Mouse (Mus musculus) erythroblast, adult 5-6 weeks (primary cell): ENCODE data around the gene Pi4ka. TPM values are rescaled to one million over a fixed set of nuclear protein-coding genes. Genes with fewer than 3 reads are reported as not detected.

Experiments used
- ATAC-seq: replicated peaks from 2 replicates; pipeline ENCODE4 v1.8.0; 2016; ENCODE audit warnings: moderate number of reproducible peaks, mild to moderate bottlenecking, moderate TSS enrichment, inconsistent platforms; ENCODE audit not compliant: poor library complexity, low FRiP score, severe bottlenecking
- total RNA-seq, 2 experiments: library from RNA; stranded (forward) in 1 of 2; stranded (reverse) in 1 of 2; fragments of 150-400 nt in 1 of 2; fragments of 200-764, 138-1000 nt in 1 of 2; gene quantifications; 2 replicates each; pipeline versions ENCODE4 v1.2.3 to v1.2.4; 2015 to 2017; ENCODE audit warnings: low replicate concordance in 2 of 2

The Pi4ka gene
- total RNA-seq, 2 experiments from 2014 or later = 9.6 to 30.9 TPM

DNA sequence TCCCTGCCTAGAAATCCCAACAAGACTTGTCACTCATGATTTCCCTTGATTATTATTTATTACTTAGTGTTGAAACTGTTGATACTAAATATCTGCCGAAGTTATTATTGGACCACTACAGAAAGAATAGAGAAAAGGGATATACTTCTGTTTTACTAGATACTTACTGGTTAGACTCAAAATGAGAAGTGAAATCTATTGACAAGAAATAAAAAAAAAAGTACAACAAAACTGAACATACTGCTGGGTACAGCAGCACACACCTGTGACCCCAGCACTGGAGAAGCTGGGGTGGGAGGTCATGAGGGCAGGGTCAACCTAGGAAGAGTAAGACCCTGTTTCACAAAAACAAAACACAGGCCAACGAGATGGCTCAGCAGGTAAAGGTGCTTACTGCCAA lies 65.4 kb downstream of the Pi4ka start:
- no peak for ATAC-seq

DNA sequence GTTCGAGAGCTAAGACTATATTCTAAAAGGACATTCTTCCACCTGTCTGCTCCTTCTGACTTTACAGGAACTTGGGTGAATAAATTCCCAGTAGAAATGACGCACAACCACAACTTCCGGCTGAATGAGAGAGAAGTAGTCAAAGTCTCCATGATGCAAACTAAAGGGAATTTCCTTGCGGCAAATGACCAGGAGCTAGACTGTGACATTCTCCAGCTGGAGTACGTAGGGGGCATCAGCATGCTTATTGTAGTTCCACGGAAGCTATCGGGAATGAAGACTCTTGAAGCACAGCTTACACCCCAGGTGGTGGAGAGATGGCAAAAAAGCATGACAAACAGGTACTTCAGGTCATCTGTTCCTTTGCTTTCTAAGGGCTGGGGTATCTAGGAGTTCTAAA lies 66.4 kb downstream of the Pi4ka start:
- no peak for ATAC-seq

DNA sequence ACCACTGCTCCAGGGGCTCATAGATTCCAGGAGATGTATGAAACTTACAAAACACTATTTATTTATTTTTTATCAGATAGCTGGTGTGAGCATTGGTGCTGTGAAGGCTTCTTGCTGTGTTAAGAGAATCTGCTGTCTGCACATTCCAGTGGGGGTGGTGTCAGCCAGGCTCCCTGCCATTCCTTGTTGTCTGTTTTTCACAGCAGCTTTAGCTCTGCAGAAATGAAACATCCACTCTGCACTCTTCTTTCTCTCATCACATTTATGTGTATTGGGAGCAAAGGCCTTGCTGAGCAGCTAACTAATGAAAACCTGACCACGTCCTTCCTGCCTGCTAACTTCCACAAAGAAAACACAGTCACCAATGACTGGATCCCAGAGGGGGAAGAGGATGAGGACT lies 70.0 kb downstream of the Pi4ka start:
- no peak for ATAC-seq

DNA sequence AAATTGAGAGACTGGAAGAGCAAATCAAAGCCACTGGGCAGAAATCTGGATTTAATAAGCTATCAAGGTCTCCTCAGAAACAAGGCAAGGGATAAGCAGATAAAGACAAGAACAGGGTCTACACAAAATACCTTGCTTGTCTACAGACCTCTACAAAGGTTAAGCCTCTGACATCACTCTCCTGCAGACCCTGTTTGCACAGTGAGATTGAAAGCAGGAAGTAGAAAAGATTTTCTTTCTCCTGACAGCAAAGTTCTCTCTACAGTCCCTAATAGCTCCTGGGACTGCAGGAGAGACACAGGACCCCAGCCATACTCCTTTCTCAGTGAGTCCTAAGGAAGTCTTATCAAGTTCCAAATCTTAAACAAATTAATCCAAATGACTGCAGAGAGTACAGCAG lies 71.5 kb downstream of the Pi4ka start:
- ATAC-seq = no peak

DNA sequence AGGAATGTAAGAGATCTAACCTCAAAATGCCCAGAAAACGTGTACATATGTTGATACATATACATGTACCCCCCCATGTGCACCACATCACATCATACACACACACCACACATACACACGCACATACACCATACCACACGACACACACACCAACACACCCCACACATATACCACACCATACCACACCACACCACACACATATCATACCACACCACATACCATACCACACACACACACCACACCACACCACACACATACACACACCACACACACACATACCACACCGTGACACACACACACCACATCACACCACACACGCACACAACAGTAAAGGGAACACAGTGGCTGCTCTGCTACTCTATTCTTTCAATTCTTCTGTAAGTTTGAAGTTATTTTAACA lies 74.3 kb downstream of the Pi4ka start:
- ATAC-seq = no peak

DNA sequence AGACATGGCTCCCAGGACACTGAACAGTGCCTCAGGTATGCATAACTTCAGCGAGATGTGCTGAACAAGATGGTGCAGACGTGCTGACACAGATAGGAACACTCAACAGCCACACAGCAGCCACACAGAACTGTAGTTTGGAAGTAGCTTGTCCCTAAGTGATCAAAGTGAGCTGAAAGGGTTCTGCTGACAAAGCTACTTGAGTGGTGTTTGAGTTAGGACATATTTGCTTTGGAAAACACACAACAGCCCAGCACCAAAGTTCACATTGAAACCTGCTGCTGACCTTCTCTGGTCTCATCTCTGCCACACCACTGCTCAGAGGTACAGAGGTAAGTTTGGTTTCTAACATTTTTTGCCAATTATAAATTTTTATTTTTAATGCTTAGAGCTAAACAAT lies 75.0 kb downstream of the Pi4ka start, which contains the start of gene Serpind1:
TSS of gene Serpind1 (plus strand) at position 256 of the 400 bp plus-strand sequence.
- ATAC-seq = no peak

DNA sequence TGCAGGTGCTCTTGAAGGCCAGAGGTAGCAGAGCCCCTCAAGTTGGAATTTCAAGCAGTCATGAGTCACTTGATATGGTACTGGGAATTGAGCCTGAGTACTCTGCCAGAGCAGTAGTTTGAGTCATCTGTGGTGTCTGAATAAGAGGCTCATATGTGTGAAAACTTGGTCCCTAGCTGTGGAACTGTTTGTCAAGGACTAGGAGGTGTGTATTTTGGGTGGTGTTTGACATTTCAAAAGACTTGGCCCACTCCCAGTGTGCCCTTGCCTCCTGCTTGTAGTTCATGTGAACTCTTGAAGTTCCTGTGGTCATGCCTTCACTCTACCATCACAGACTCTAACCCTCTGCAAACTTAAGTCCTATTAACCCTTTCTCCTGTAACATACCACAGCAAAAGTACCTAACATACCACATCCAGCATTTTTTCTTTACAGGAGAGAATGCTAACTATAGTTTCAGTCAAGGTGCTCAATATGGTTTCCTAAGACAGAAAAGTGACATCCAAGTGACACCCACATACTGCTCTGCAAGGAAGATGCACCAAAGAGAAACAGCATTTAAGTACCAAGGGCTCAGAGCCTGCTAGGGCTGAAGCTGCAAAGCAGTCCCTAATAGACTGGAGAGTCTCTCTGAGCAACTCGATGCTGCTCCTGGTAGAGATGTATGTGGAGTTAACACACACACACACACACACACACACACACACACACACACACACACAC lies 76.1 kb downstream of the Pi4ka start:
- no peak for ATAC-seq

DNA sequence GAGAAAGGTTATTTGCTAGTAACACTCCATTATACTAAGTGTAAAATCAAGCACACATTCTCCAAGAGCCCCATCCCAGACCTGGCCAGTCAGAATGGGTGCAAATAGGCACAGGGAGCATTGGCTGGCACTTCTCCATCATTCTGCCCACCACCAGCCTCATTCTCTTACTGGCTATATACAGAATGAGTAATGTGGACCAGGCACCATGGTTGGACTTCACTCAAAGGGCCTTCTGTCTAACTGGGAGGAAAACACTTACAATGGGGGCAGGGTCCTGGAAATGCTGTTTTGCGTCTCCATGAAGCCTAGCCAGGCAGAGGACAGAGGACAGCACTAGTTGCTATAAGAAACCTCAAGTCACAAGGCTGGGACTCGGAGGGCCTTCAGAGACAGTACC lies 80.0 kb downstream of the Pi4ka start:
- no peak for ATAC-seq

DNA sequence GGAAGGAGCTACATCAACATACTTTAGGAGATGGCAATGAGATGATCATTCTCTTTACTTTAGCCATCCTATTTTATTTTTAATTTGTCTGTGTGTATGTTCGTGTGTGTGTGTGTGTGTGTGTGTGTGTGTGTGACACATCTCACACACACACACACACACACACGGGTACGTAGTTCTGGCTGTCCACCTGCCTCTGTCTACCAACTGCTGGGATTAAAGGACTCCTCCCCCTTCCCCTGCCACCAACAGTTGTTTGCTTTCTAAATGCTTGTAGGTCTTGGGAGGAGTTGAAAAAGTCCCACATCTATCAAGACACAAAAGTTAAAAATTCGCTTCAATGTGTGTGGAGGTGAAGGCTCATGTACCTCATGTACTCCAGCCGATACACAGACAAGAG lies 81.4 kb downstream of the Pi4ka start:
- no peak for ATAC-seq

DNA sequence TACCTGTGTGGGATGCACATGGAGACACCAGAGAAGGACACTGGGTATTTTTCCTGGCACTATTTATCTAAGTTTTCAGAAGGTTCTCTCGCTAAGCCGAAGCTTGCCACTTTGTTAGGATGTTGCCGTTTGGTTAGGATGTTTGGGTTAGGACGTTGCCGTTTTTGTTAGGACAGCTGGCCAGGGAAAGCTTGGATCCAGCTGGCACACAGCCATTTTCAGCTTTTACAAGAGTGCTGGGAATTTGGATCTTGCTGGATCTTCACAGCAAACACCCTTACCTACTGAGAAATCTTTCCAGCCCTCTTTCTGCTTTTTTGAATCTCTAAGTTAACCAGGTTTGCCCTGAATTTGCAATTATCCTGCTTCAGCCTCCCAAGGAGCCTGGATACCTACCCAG lies 84.6 kb downstream of the Pi4ka start:
- no peak for ATAC-seq

DNA sequence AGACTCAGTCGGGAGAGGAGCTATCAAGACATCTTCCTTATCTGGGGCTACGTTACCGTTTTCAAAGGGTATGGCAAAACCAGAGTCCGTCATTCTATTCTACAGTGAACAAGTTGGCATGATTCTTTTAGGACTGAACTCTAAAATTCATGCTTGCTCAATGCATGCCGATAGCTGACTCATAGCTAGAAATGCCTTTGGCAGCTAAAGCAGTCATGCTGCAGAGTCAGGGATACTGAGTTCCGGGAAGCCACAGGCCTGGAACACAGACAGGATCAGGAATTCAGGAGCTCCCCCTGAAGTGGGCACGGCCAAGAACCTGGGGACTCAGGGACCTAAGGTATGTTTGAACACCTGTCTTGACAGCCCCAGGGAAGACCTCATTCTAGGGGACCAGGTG lies 89.6 kb downstream of the Pi4ka start:
- ATAC-seq = no peak

DNA sequence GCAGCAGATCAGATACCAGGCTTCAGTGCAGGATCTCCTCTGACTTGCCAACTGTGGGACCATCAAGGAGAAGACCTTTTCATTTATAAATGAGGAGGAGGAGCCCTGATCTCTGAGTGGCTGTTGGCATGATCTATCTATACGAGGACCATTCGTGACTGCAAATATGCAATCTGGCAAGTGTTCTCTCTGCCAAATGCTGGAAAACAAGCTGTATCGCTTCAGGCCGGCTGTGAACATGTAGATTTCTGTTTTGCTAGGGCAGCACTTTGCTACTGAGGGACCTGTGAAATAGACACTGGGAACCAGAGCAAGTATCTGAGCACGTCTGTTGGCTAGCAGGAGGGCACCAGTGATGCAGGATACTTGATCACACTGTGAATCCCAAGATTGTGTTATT lies 93.6 kb downstream of the Pi4ka start:
- ATAC-seq = no peak

DNA sequence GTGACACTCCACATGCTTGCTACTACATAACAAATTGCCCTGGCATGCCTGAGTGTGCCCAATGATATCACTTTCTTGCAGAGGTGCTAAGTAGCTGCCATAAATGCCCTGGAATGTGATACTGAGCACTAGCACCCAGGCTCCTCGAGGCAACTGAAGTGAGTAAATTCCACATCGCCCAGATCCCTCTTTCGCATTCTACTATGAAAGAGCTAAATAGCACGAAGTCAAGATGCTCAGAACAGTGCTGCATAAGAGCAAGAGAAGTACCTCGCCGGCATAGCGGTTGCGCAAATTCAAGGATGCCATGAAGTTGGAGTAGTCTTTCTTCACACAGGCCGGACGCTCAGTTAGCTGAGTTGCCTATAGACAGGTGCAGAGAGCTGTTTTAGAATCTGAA lies 97.1 kb downstream of the Pi4ka start:
- ATAC-seq = no peak

DNA sequence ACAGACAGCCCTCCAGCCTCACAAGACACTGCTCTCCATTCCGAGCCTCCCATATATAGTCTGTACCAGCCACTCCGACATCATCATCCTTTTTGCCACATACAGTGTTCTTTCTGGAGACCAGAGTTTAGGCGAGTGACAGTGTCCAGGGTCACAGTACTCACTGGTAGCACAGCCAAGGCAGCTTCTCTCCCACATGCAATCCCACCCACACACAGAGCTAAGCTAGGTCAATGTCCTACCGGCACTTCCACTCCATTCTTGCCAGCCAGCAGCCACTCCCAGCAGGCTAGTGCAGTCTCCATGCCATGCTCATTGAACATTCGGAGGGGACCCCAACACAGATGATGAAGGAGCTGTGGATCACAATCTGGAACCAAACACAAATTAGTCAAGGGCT lies 98.7 kb downstream of the Pi4ka start:
- no peak for ATAC-seq

DNA sequence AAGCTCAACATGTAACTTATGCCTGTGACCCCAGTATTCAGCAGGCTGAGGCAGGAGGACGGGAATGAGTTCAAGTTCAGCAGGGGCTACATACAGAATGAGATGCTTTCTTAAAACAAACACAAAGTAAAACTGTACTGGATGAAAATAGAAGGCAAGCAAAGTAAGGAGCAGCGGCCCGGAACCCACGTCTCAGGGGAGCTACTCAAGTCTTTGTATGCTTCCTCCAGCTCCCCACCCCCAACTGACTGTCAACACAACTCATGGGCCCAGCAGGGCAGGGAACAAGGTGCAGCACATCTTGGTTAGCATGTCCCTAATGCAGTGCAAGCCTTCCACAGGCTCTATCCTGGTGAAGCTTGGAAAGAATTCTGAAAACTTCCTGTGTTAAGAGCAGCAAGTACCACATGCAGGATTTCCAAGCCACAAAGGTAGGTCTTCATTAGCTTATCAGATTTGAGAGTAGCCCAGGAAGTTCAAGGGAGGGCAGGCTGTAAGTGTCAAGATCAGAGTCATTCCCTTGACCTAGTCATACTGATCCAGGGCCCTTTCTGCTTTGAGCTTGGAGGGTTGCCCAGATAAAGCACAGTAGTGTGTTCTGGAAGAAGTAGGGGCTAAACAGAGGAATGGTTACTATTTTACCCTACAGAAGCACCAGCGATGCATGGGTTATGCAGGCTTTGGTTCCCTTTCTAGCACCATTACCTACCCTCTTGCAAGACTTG lies 102.4 kb downstream of the Pi4ka start:
- no peak for ATAC-seq

DNA sequence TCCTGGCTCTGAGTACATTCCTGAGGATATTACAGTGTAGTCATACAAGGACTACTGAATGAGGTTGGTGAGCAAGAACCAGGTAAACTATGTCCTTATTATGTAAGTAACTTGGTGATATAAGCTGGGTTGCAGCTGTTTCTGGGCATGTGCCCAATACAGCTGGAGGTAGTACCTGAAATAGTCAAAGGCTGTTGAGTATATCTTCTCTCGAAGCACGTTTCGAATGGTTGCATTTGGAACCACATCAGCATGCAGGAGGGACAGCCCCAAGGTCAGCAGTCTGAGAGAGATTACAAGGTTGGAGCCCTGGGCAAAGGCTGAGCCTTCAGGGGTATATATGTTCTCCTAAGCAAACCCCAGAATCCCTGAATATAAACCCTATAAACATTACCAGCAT lies 105.3 kb downstream of the Pi4ka start:
- no peak for ATAC-seq

DNA sequence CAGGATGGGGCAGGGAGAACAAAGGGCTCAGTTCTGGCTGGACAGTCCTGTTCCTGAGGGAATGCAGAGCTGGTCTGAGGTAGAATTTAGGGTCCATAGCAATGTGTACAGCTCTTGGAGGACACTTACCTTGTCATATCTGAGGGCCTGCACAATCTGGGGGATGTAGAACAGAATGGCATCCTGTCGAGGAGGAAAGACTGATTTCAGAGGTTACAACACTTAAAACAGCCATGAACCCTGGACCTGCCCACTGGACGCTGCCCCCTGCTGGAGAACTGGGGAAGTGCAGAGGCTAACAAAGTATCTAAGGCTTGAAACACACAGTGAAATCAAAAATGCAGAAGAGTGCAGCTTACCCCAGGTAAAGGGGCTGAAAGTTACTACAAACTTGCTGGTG lies 113.4 kb downstream of the Pi4ka start:
- ATAC-seq = peak; percentile 69

DNA sequence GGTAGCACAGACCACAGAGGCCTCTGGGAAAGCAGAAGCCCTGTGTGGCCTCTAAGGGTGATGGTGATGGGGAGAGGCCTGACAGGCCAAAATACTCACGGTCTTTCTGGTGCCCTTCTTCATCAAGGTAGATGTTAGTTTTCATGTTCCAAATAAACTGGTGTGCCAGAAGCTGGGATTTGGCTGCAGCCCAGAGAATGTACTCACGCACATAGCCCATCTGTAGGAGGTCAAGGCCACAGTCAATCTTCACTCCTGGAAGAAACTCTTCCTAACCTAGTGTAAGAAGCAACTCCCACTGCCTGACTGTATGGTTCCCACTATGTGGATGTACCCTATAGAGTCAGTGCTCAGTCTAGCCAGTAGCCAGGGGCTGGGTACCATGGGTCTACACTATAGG lies 115.1 kb downstream of the Pi4ka start:
- no peak for ATAC-seq

DNA sequence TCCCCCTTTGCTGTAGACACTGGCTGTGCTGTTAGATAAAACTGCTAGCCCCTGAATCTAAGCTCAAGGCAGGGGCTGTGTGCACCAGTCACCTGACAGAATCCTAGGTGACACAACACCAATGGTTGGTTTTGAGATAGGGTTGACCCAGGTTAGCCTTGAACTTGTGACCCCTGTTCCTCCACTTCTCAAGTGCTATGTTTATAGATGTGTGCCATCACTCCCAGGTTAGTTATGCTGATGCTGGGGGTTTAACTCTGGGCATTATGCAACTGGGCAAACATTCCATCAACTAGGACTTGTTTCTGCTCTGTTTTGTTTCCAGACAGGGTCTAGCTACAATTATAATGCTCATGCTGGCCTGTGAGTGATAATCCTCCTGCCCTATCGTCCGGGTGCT lies 119.0 kb downstream of the Pi4ka start:
- ATAC-seq = no peak

DNA sequence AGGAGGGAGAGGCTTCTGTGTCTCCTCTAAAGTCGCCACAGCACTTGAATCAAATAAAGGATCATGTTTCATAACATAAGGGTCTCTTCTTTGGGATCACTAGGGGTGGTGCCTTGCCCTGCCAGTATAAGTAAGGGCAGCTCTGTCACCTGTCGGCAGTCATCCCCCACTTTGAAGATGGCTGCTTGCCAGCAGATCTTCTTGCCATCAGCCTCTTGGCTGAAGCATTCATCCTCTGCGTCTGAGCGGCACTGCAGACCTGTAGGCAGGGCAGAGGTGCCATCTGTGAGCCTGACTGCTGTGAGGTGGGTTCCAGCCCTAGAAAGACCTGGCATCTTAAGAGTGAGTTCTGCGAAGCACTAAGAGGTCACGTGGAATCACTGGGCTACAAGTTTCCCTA lies 123.0 kb downstream of the Pi4ka start:
- ATAC-seq = no peak

DNA sequence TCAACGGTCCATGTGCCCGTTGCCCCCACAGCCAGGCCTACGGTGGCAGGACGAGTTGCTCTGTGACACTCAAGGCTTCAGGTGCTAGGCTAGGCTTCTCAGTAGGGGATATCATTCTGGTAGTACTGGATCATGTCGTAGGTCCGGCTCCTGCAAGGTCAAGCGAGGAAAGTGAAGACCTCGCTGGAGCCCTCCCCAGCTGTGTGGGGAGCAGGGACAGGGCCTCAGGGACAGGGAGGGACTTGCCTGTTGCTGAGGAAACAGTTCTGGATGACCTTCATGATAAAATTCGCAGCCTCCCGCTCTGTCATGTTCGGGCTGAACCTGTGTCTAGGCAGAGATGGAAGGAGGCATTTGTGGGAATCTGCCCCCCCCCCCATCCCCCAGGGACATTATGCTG lies 125.6 kb downstream of the Pi4ka start:
- ATAC-seq = no peak
